Mouse (Mus musculus): ENCODE results near the gene Pde11a. TPM values are rescaled to one million over a fixed set of nuclear protein-coding genes. Genes with fewer than 3 reads are reported as not detected.

Gene Pde11a
- polyA plus RNA-seq, 1 experiment from 2014 or later, result 0.06 TPM

GRCm38 (mm10) chr2:76070432-76071306 is 267.9 kb downstream of the Pde11a start:
- H3K27ac ChIP-seq (ENCODE audit: poor library complexity, severe bottlenecking), result peak overlapping the region; percentile 60
- peaks cover 8% of the 10 kb centered on the region for H3K4me1 ChIP-seq (replicated peaks)
- ATAC-seq (ENCODE audit: insufficient number of reproducible peaks, low FRiP score), result peak; percentile 89
- 4% methylated on average over 19 of the region's 19 CpGs for WGBS
- no peaks in the 10 kb centered on the region for H3K36me3 ChIP-seq
- peak overlapping the region; percentile 56; the same call in 1 of the 2 replicates for H3K9ac ChIP-seq
- no peaks in the 10 kb centered on the region for H3K27me3 ChIP-seq (replicated peaks)
- no peaks in the 10 kb centered on the region for H3K9me3 ChIP-seq (replicated peaks)
- peak overlapping the region; percentile 53 for H3K4me2 ChIP-seq
- peak overlapping the region; percentile 38 for H3K4me3 ChIP-seq

- Histone ChIP-seq H3K36me3 (no peaks in the 10 kb centered on the region), H3K9me3 (replicated peaks) (no peaks in the 10 kb centered on the region), H3K9ac (no peak overlapping the region), H3K27ac (ENCODE audit: poor library complexity, severe bottlenecking) (no peak overlapping the region), H3K4me2 (0 out of 2 replicates have a peak overlapping the region, but pooled peaks have one; percentile 28), H3K27me3 (replicated peaks) (no peaks in the 10 kb centered on the region), H3K4me3 (no peak overlapping the region), H3K4me1 (replicated peaks) (peaks cover 19% of the 10 kb centered on the region)
- no peak for ATAC-seq (ENCODE audit: insufficient number of reproducible peaks, low FRiP score)
- WGBS, result 49% methylated on average over 13 of the region's 13 CpGs
Measured at GRCm38 (mm10) chr2:76069238-76069637, 269.3 kb downstream of the Pde11a start.

- ATAC-seq (ENCODE audit: insufficient number of reproducible peaks, low FRiP score), result no peak
- no peaks in the 10 kb centered on the region for H3K27me3 ChIP-seq (replicated peaks)
- 87% methylated on average over 10 of the region's 10 CpGs for WGBS
- no peaks in the 10 kb centered on the region for H3K36me3 ChIP-seq
- no peak overlapping the region for H3K4me3 ChIP-seq
- no peaks in the 10 kb centered on the region for H3K9me3 ChIP-seq (replicated peaks)
- H3K9ac ChIP-seq, result no peak overlapping the region
- H3K27ac ChIP-seq (ENCODE audit: poor library complexity, severe bottlenecking), result no peak overlapping the region
- H3K4me1 ChIP-seq (replicated peaks), result peaks cover 19% of the 10 kb centered on the region
- H3K4me2 ChIP-seq, result no peak overlapping the region
Measured at GRCm38 (mm10) chr2:76068155-76068554, 270.4 kb downstream of the Pde11a start.

GRCm38 (mm10) chr2:76067144-76067543 is 271.4 kb downstream of the Pde11a start:
- H3K27ac ChIP-seq (ENCODE audit: poor library complexity, severe bottlenecking), result no peak overlapping the region
- 51% methylated on average over 4 of the region's 4 CpGs for WGBS
- no peak for ATAC-seq (ENCODE audit: insufficient number of reproducible peaks, low FRiP score)

GRCm38 (mm10) chr2:76065292-76065691 is 273.3 kb downstream of the Pde11a start:
- no peak overlapping the region for H3K9ac ChIP-seq
- peak overlapping the region; percentile 48 for H3K27ac ChIP-seq (ENCODE audit: poor library complexity, severe bottlenecking)
- no peak overlapping the region for H3K4me3 ChIP-seq
- H3K36me3 ChIP-seq, result no peaks in the 10 kb centered on the region
- ATAC-seq (ENCODE audit: insufficient number of reproducible peaks, low FRiP score), result no peak
- no peaks in the 10 kb centered on the region for H3K9me3 ChIP-seq (replicated peaks)
- peaks cover 19% of the 10 kb centered on the region for H3K4me1 ChIP-seq (replicated peaks)
- no peaks in the 10 kb centered on the region for H3K27me3 ChIP-seq (replicated peaks)
- peak overlapping the region; percentile 42 for H3K4me2 ChIP-seq
- WGBS, result 29% methylated on average over 7 of the region's 7 CpGs

More at GRCm38 (mm10) chr2:76067144-76067543, 271.4 kb downstream of the Pde11a start:
- Histone ChIP-seq H3K4me2 (no peak overlapping the region), H3K27me3 (replicated peaks) (no peaks in the 10 kb centered on the region), H3K4me3 (no peak overlapping the region), H3K9ac (no peak overlapping the region), H3K36me3 (no peaks in the 10 kb centered on the region), H3K4me1 (replicated peaks) (peaks cover 19% of the 10 kb centered on the region), H3K9me3 (replicated peaks) (no peaks in the 10 kb centered on the region)

- Histone ChIP-seq H3K27ac (ENCODE audit: poor library complexity, severe bottlenecking) (no peak overlapping the region), H3K4me2 (no peak overlapping the region)
Measured at GRCm38 (mm10) chr2:76064078-76064477, 274.5 kb downstream of the Pde11a start.

GRCm38 (mm10) chr2:76060207-76060606 is 278.4 kb downstream of the Pde11a start:
- H3K9me3 ChIP-seq (replicated peaks), result no peaks in the 10 kb centered on the region

More at GRCm38 (mm10) chr2:76064078-76064477, 274.5 kb downstream of the Pde11a start:
- H3K4me3 ChIP-seq, result no peak overlapping the region
- no peaks in the 10 kb centered on the region for H3K36me3 ChIP-seq
- H3K9me3 ChIP-seq (replicated peaks), result no peaks in the 10 kb centered on the region
- no peak overlapping the region for H3K9ac ChIP-seq
- H3K27me3 ChIP-seq (replicated peaks), result no peaks in the 10 kb centered on the region
- ATAC-seq (ENCODE audit: insufficient number of reproducible peaks, low FRiP score), result no peak
- H3K4me1 ChIP-seq (replicated peaks), result peaks cover 16% of the 10 kb centered on the region
- WGBS, result 75% methylated on average over 5 of the region's 5 CpGs

GRCm38 (mm10) chr2:76059595-76059994 is 279.0 kb downstream of the Pde11a start:
- H3K27ac ChIP-seq (ENCODE audit: poor library complexity, severe bottlenecking), result no peak overlapping the region
- no peaks in the 10 kb centered on the region for H3K36me3 ChIP-seq
- peaks cover 6% of the 10 kb centered on the region; the same call in 1 of the 2 replicates for H3K4me1 ChIP-seq (replicated peaks)
- no peak overlapping the region for H3K4me3 ChIP-seq
- H3K9me3 ChIP-seq (replicated peaks), result no peaks in the 10 kb centered on the region
- H3K27me3 ChIP-seq (replicated peaks), result no peaks in the 10 kb centered on the region
- 83% methylated on average over 10 of the region's 10 CpGs for WGBS
- no peak for ATAC-seq (ENCODE audit: insufficient number of reproducible peaks, low FRiP score)
- no peak overlapping the region for H3K9ac ChIP-seq
- no peak overlapping the region for H3K4me2 ChIP-seq

More at GRCm38 (mm10) chr2:76060207-76060606, 278.4 kb downstream of the Pde11a start:
- peaks cover 8% of the 10 kb centered on the region for H3K4me1 ChIP-seq (replicated peaks)
- no peaks in the 10 kb centered on the region for H3K27me3 ChIP-seq (replicated peaks)
- H3K4me2 ChIP-seq, result no peak overlapping the region
- H3K9ac ChIP-seq, result no peak overlapping the region
- H3K27ac ChIP-seq (ENCODE audit: poor library complexity, severe bottlenecking), result no peak overlapping the region
- no peak for ATAC-seq (ENCODE audit: insufficient number of reproducible peaks, low FRiP score)
- no peaks in the 10 kb centered on the region for H3K36me3 ChIP-seq
- H3K4me3 ChIP-seq, result no peak overlapping the region
- 81% methylated on average over 3 of the region's 3 CpGs for WGBS

- Histone ChIP-seq H3K27me3 (replicated peaks) (no peaks in the 10 kb centered on the region), H3K9ac (no peak overlapping the region), H3K9me3 (replicated peaks) (no peaks in the 10 kb centered on the region), H3K4me1 (replicated peaks) (peaks cover 3% of the 10 kb centered on the region; the same call in 1 of the 2 replicates), H3K4me3 (no peak overlapping the region), H3K27ac (ENCODE audit: poor library complexity, severe bottlenecking) (no peak overlapping the region), H3K36me3 (no peaks in the 10 kb centered on the region), H3K4me2 (no peak overlapping the region)
- no peak for ATAC-seq (ENCODE audit: insufficient number of reproducible peaks, low FRiP score)
- 67% methylated on average over 13 of the region's 13 CpGs for WGBS
Measured at GRCm38 (mm10) chr2:76058661-76059467, 279.7 kb downstream of the Pde11a start.

GRCm38 (mm10) chr2:76057555-76057954 is 281.0 kb downstream of the Pde11a start:
- no peak for ATAC-seq (ENCODE audit: insufficient number of reproducible peaks, low FRiP score)
- H3K9ac ChIP-seq, result no peak overlapping the region
- no peaks in the 10 kb centered on the region for H3K36me3 ChIP-seq
- H3K4me2 ChIP-seq, result no peak overlapping the region
- no peak overlapping the region for H3K27ac ChIP-seq (ENCODE audit: poor library complexity, severe bottlenecking)
- H3K27me3 ChIP-seq (replicated peaks), result no peaks in the 10 kb centered on the region
- WGBS, result 76% methylated on average over 7 of the region's 7 CpGs
- H3K4me3 ChIP-seq, result no peak overlapping the region
- H3K4me1 ChIP-seq (replicated peaks), result peaks cover 3% of the 10 kb centered on the region; the same call in 1 of the 2 replicates
- no peaks in the 10 kb centered on the region for H3K9me3 ChIP-seq (replicated peaks)

GRCm38 (mm10) chr2:76053748-76054331 is 284.7 kb downstream of the Pde11a start:
- H3K4me3 ChIP-seq, result no peak overlapping the region
- no peak overlapping the region for H3K4me2 ChIP-seq
- peaks cover 10% of the 10 kb centered on the region for H3K4me1 ChIP-seq (replicated peaks)
- H3K9ac ChIP-seq, result no peak overlapping the region
- H3K36me3 ChIP-seq, result no peaks in the 10 kb centered on the region
- no peak for ATAC-seq (ENCODE audit: insufficient number of reproducible peaks, low FRiP score)
- no peaks in the 10 kb centered on the region for H3K9me3 ChIP-seq (replicated peaks)
- 87% methylated on average over 14 of the region's 14 CpGs for WGBS
- no peaks in the 10 kb centered on the region for H3K27me3 ChIP-seq (replicated peaks)
- no peak overlapping the region for H3K27ac ChIP-seq (ENCODE audit: poor library complexity, severe bottlenecking)
